Mouse (Mus musculus) cortical plate, adult 2 months (tissue): ENCODE measurements around the gene Hmgn2. TPM values are rescaled to one million over a fixed set of nuclear protein-coding genes. Genes with fewer than 3 reads are reported as not detected.
A peak's percentile ranks its signal among the peaks of the same experiment; 100 is the strongest.

ENCODE experiments used
- H3K27ac ChIP-seq: fragments of 200-500 bp; 2 replicates; pipeline ENCODE4 v1.5.1; 2012; ENCODE audit warnings: low read length, control low read depth, inconsistent platforms; ENCODE audit not compliant: insufficient read depth
- H3K4me1 ChIP-seq: fragments of 200-500 bp; 2 replicates; pipeline ENCODE4 v1.6.1; 2011; ENCODE audit warnings: low read length; ENCODE audit not compliant: control insufficient read depth, insufficient read depth
- H3K4me3 ChIP-seq: fragments of 200-500 bp; 2 replicates; pipeline ENCODE4 v1.5.1; 2011; ENCODE audit warnings: mild to moderate bottlenecking, low read length, control low read depth; ENCODE audit not compliant: insufficient read depth
- CTCF ChIP-seq: fragments of 200-500 bp; IDR thresholded peaks from 2 replicates; pipeline ENCODE4 v1.5.1; 2011; ENCODE audit warnings: mild to moderate bottlenecking, control low read depth, low read length; ENCODE audit not compliant: insufficient read depth; ENCODE audit errors: extremely low read depth
- POLR2A ChIP-seq: fragments of 200-500 bp; IDR thresholded peaks from 2 replicates; pipeline ENCODE4 v1.6.1; 2011; ENCODE audit warnings: mild to moderate bottlenecking, low read length, control low read depth; ENCODE audit not compliant: insufficient read depth; ENCODE audit errors: extremely low read depth
- polyA plus RNA-seq: library from polyadenylated mRNA; depleted of rRNA; stranded (reverse); fragments of >200 nt; gene quantifications from 2 replicates; pipeline ENCODE4 v1.2.3, GENCODE M21; 2012; rRNA removed

The Hmgn2 gene
- 158 TPM in 2 replicates for polyA plus RNA-seq

GRCm38 (mm10) chr4:133968150-133968921 is at the start of gene Hmgn2:
Hmgn2 (minus strand) TSS chr4:133968650.
- Histone ChIP-seq H3K4me1 (peaks cover 2% of the 10 kb centered on the region; the same call in 1 of the 2 replicates), H3K27ac (peak within 1 kb of the TSS; percentile 97), H3K4me3 (peak within 1 kb of the TSS; percentile 59)
- no peak for TF ChIP-seq CTCF
- TF ChIP-seq POLR2A = no peak

GRCm38 (mm10) chr4:134017201-134017865 is 48.9 kb upstream of the Hmgn2 start:
- no peak overlapping the region for H3K4me3 ChIP-seq
- TF ChIP-seq POLR2A (no peak), CTCF (no peak)

GRCm38 (mm10) chr4:134016767-134017166 is 48.3 kb upstream of the Hmgn2 start:
- no peak overlapping the region for H3K27ac ChIP-seq
- TF ChIP-seq CTCF = no peak
- no peak for TF ChIP-seq POLR2A
- H3K4me3 ChIP-seq = no peak overlapping the region
- no peaks in the 10 kb centered on the region for H3K4me1 ChIP-seq

More at GRCm38 (mm10) chr4:134017201-134017865, 48.9 kb upstream of the Hmgn2 start:
- H3K27ac ChIP-seq = no peak overlapping the region
- no peaks in the 10 kb centered on the region for H3K4me1 ChIP-seq

- H3K4me3 ChIP-seq = no peak overlapping the region
- no peaks in the 10 kb centered on the region for H3K4me1 ChIP-seq
- H3K27ac ChIP-seq = no peak overlapping the region
- TF ChIP-seq CTCF (no peak), POLR2A (no peak)
These were observed 47.8 kb upstream of the Hmgn2 start for GRCm38 (mm10) chr4:134016208-134016607.

GRCm38 (mm10) chr4:134012858-134013528 is 44.5 kb upstream of the Hmgn2 start:
- Histone ChIP-seq H3K4me3 (no peak overlapping the region), H3K4me1 (no peaks in the 10 kb centered on the region), H3K27ac (no peak overlapping the region)
- TF ChIP-seq CTCF (no peak), POLR2A (no peak)

GRCm38 (mm10) chr4:134011450-134012414 is 43.3 kb upstream of the Hmgn2 start:
- TF ChIP-seq POLR2A (no peak), CTCF (no peak)
- Histone ChIP-seq H3K4me3 (no peak overlapping the region), H3K27ac (no peak overlapping the region), H3K4me1 (no peaks in the 10 kb centered on the region)

GRCm38 (mm10) chr4:134009709-134010108 is 41.3 kb upstream of the Hmgn2 start:
- TF ChIP-seq CTCF (no peak), POLR2A (no peak)
- H3K4me1 ChIP-seq = no peaks in the 10 kb centered on the region
- no peak overlapping the region for H3K4me3 ChIP-seq
- no peak overlapping the region for H3K27ac ChIP-seq

- no peaks in the 10 kb centered on the region for H3K4me1 ChIP-seq
- TF ChIP-seq CTCF = no peak
These were observed 38.4 kb upstream of the Hmgn2 start for GRCm38 (mm10) chr4:134006845-134007244.

GRCm38 (mm10) chr4:134005581-134006358 is 37.3 kb upstream of the Hmgn2 start:
- H3K4me1 ChIP-seq = no peaks in the 10 kb centered on the region
- H3K4me3 ChIP-seq = no peak overlapping the region
- no peak overlapping the region for H3K27ac ChIP-seq
- TF ChIP-seq POLR2A (no peak), CTCF (no peak)

More at GRCm38 (mm10) chr4:134006845-134007244, 38.4 kb upstream of the Hmgn2 start:
- H3K4me3 ChIP-seq = no peak overlapping the region
- H3K27ac ChIP-seq = no peak overlapping the region
